Mouse (Mus musculus) left cerebral cortex, postnatal 25 days (tissue): Measurements from ENCODE around the gene Atp8b3. TPM values are rescaled to one million over a fixed set of nuclear protein-coding genes. Genes with fewer than 3 reads are reported as not detected.

ENCODE experiments used
- DNase-seq, 2 experiments: peaks; one replicate each; pipeline ENCODE4 v3.0.0; 2022; ENCODE audit warnings: low spot score in 2 of 2, mixed read lengths in 1 of 2
- intact Hi-C: fragments of 180-260 bp; cut with DNase I; formaldehyde crosslinking; loops from one replicate; pipeline ENCODE4 v1.15.1; 2025
- total RNA-seq, 2 experiments: library from RNA; stranded (reverse); gene quantifications; 2 replicates each; pipeline ENCODE4 v1.2.3; 2021

The Atp8b3 gene
- under 1 TPM; 0.14 to 0.16 TPM for total RNA-seq

- DNase-seq = peak in 1 of 2 experiments; percentile 37
- intact Hi-C loops = no loop called here
These were observed at the start of gene Atp8b3 for GRCm38 (mm10) chr10:80538710-80539394. Gene Atp8b3, minus strand, starts transcription at chr10:80539124.

GRCm38 (mm10) chr10:80587305-80587657 lies 48.4 kb upstream of the Atp8b3 start:
- DNase-seq = no peak
- intact Hi-C loops = loop anchor here (5.0 kb wide), 1 partner anchor 90 kb away; the partner anchor contains the start of gene Mknk2

GRCm38 (mm10) chr10:80586407-80587304 lies 47.7 kb upstream of the Atp8b3 start:
- intact Hi-C loops = loop anchor here (5.0 kb wide), 1 partner anchor 91 kb away; the partner anchor contains the start of gene Mknk2
- DNase-seq = no peak

GRCm38 (mm10) chr10:80585581-80585980 lies 46.7 kb upstream of the Atp8b3 start:
- intact Hi-C loops = loop anchor here (5.0 kb wide), 1 partner anchor 92 kb away; the partner anchor contains the start of gene Mknk2
- DNase-seq = no peak

GRCm38 (mm10) chr10:80584642-80585552 lies 46.0 kb upstream of the Atp8b3 start:
- peak in 1 of 2 experiments; percentile 1 for DNase-seq
- intact Hi-C loops = loop anchor here (5.0 kb wide), 1 partner anchor 92 kb away; the partner anchor contains the start of gene Mknk2

- DNase-seq = peak in 1 of 2 experiments; percentile 8
- intact Hi-C loops = no loop called here
These were observed 45.1 kb upstream of the Atp8b3 start for GRCm38 (mm10) chr10:80584045-80584488.

- intact Hi-C loops = no loop called here
- peak in 1 of 2 experiments; percentile 23 for DNase-seq
These were observed 44.1 kb upstream of the Atp8b3 start for GRCm38 (mm10) chr10:80583047-80583446.

GRCm38 (mm10) chr10:80578911-80579310 lies 40.0 kb upstream of the Atp8b3 start:
- peak in 1 of 2 experiments; percentile 60 for DNase-seq

GRCm38 (mm10) chr10:80578131-80578750 lies 39.3 kb upstream of the Atp8b3 start:
- intact Hi-C loops = loop anchor here (5.0 kb wide), 1 partner anchor 79 kb away; the partner anchor contains the start of gene Btbd2
- DNase-seq = peak in 1 of 2 experiments; percentile 57

More at GRCm38 (mm10) chr10:80578911-80579310, 40.0 kb upstream of the Atp8b3 start:
- intact Hi-C loops = loop anchor here (5.0 kb wide), 1 partner anchor 78 kb away; the partner anchor contains the start of gene Btbd2

- intact Hi-C loops = loop anchor here (2.0 to 5.0 kb wide), 2 partner anchors 45 to 80 kb away; partner anchors contain the start of genes Btbd2 and Csnk1g2
- peak; percentile 96 to 97 for DNase-seq
These were observed 38.5 kb upstream of the Atp8b3 start, which contains the start of gene Klf16 for GRCm38 (mm10) chr10:80577195-80578130. Gene Klf16, minus strand, starts transcription at chr10:80577321.

GRCm38 (mm10) chr10:80576351-80577194 lies 37.6 kb upstream of the Atp8b3 start:
- DNase-seq = peak in 1 of 2 experiments; percentile 31
- intact Hi-C loops = loop anchor here (2.0 to 5.0 kb wide), 2 partner anchors 46 to 81 kb away; partner anchors contain the start of genes Btbd2 and Csnk1g2

- intact Hi-C loops = loop anchor here (2.0 to 5.0 kb wide), 2 partner anchors 47 to 81 kb away; partner anchors contain the start of genes Btbd2 and Csnk1g2
- no peak for DNase-seq
These were observed 37.0 kb upstream of the Atp8b3 start for GRCm38 (mm10) chr10:80575925-80576324.

- peak in 1 of 2 experiments; percentile 43 for DNase-seq
- intact Hi-C loops = loop anchor here (5.0 kb wide), 1 partner anchor 82 kb away; the partner anchor contains the start of gene Btbd2
These were observed 36.0 kb upstream of the Atp8b3 start for GRCm38 (mm10) chr10:80574896-80575295.

GRCm38 (mm10) chr10:80573944-80574343 lies 35.0 kb upstream of the Atp8b3 start:
- DNase-seq = peak in 1 of 2 experiments; percentile 83
- intact Hi-C loops = no loop called here

- intact Hi-C loops = no loop called here
- no peak for DNase-seq
These were observed 33.6 kb upstream of the Atp8b3 start for GRCm38 (mm10) chr10:80572477-80572876.
